Mouse (Mus musculus) neural tube, embryonic 15.5 days (tissue): Measurements from ENCODE around the gene Vmn2r14. TPM values are rescaled to one million over a fixed set of nuclear protein-coding genes. Genes with fewer than 3 reads are reported as not detected.
"Not testable (repeated sequence)": the region's sequence is repeated elsewhere in the genome, so short reads cannot be mapped to it uniquely, and the experiment has no call there.

Experiments
- ATAC-seq: fragments of 200-750 bp; cut with Nextera tagmentation; 2 replicates; pipeline ENCODE4 v1.8.0; 2017; ENCODE audit warnings: mild to moderate bottlenecking, moderate TSS enrichment, moderate library complexity; ENCODE audit not compliant: low FRiP score
- H3K27ac ChIP-seq: fragments of 300-500 bp; sonication (generic); replicated peaks from 2 replicates; pipeline ENCODE4 v1.5.1; 2015; ENCODE audit warnings: mild to moderate bottlenecking, inconsistent platforms
- H3K27me3 ChIP-seq: fragments of 300-500 bp; sonication (generic); replicated peaks from 2 replicates; pipeline ENCODE4 v1.6.1; 2015; ENCODE audit warnings: inconsistent platforms
- H3K36me3 ChIP-seq: fragments of 300-500 bp; sonication (generic); 2 replicates; pipeline ENCODE4 v1.6.1; 2015; ENCODE audit warnings: inconsistent platforms
- H3K4me1 ChIP-seq: fragments of 300-500 bp; sonication (generic); 2 replicates; pipeline ENCODE4 v1.6.1; 2015; ENCODE audit warnings: inconsistent platforms
- H3K4me2 ChIP-seq: fragments of 300-500 bp; sonication (generic); 2 replicates; pipeline ENCODE4 v1.6.1; 2015; ENCODE audit warnings: inconsistent platforms, mild to moderate bottlenecking, moderate library complexity
- H3K4me3 ChIP-seq: fragments of 300-500 bp; sonication (generic); replicated peaks from 2 replicates; pipeline ENCODE4 v1.5.1; 2015; ENCODE audit warnings: mild to moderate bottlenecking, inconsistent platforms
- H3K9ac ChIP-seq: fragments of 300-500 bp; sonication (generic); replicated peaks from 2 replicates; pipeline ENCODE4 v1.6.1; 2015; ENCODE audit warnings: mild to moderate bottlenecking, inconsistent platforms
- H3K9me3 ChIP-seq: fragments of 300-500 bp; sonication (generic); replicated peaks from 2 replicates; pipeline ENCODE4 v1.6.1; 2016; ENCODE audit warnings: inconsistent platforms
- WGBS: fragments of 180-500 bp; shearing (Covaris S2); methylation state at CpG from one replicate; pipeline ENCODE4 v1.1.7; 2015; ENCODE audit warnings: mixed read lengths; 5-methylcytosine and 5-hydroxymethylcytosine counted together
- polyA plus RNA-seq: library from polyadenylated mRNA; unstranded; fragments of >200 nt; fragmentation: Nextera tagmentation; extraction: Ambion mirVana; gene quantifications from 2 replicates; pipeline ENCODE4 v1.2.1, GENCODE M21; 2015

Gene Vmn2r14
- not detected in 2 replicates for polyA plus RNA-seq

DNA sequence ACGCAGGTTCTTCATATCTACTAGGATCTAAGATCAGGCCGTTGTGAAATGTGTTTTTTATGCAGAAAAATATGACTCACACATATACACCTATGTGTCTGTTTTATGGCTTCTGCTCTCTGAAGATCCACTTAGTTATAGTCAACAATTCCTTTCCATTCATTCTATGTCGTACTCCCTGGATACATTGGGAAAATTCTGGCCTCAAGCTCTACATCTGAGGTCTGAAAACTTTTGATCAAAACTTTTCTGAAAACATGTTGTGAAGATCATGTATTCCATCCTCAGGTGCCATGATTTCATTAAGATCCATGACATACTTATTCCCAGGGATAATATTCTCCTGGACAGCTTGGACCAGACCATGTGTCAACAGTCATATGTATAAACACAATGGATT lies at the start of gene Vmn2r14:
Vmn2r14 (minus strand) TSS at position 101 of the 400 bp plus-strand sequence.
- Histone ChIP-seq H3K4me3 (no peak within 1 kb of the TSS), H3K9ac (no peak within 1 kb of the TSS), H3K27me3 (no peaks in the 10 kb centered on the region), H3K36me3 (no peaks in the 10 kb centered on the region), H3K4me1 (no peaks in the 10 kb centered on the region), H3K9me3 (0 out of 2 replicates have a peak, but pooled peaks cover 8% of the 10 kb centered on the region), H3K4me2 (no peak within 1 kb of the TSS), H3K27ac (no peak within 1 kb of the TSS)
- 73% methylated on average over 3 of the region's 3 CpGs for WGBS
- no peak for ATAC-seq

DNA sequence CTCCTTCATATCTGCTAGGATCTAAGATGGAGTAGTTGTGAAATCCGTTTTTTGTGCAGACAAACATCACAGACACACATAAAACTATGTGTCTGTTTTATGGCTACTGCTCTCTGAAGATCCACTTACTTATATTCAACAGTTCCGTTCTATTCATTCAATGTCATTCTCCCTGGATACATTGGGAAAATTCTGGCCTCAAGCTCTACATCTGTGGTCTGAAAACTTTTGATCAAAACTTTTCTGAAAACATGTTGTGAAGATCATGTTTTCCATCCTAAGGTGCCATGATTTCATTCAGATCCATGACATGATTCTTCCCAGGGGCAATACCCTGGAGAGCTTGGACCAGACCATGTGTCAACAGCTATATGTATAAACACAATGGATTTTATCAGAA lies 32.4 kb downstream of the Vmn2r14 start, which contains the start of gene Vmn2r13:
Vmn2r13 (minus strand) TSS at position 101 of the 400 bp plus-strand sequence.
- H3K9ac ChIP-seq, H3K4me3 ChIP-seq, H3K36me3 ChIP-seq, H3K27me3 ChIP-seq, H3K4me1 ChIP-seq, ATAC-seq, H3K4me2 ChIP-seq, H3K27ac ChIP-seq, H3K9me3 ChIP-seq: not testable (repeated sequence)
- WGBS: 65% methylated on average over 2 of the region's 2 CpGs

DNA sequence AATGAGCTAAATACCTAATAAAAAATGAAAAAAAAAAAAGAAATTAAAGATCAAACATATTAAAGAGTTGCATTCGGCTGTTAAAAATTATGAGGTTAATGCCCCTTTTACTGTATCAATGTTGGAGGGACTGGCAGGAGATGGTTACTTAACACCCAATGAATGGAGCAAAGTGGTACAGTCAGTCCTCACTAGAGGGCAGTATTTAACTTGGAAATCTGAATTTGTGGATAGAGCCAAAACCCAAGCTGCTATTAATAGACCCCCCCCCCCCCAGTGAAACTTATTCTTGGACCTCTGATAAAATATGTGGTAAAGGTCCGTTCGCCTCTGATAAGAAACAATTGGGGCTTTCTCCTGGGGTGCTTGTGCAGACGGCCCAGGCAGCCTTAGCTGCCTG lies 57.7 kb downstream of the Vmn2r14 start:
- H3K36me3 ChIP-seq, H3K27ac ChIP-seq, H3K9me3 ChIP-seq, H3K27me3 ChIP-seq, H3K4me1 ChIP-seq, H3K4me2 ChIP-seq, H3K4me3 ChIP-seq, H3K9ac ChIP-seq, ATAC-seq: not testable (repeated sequence)
- 86% methylated on average over 4 of the region's 4 CpGs for WGBS

Other genes starting within 250 kb of the Vmn2r14 start
- gene Vmn2r10, start 218.2 kb downstream of the Vmn2r14 start, polyA plus RNA-seq: not detected in 2 replicates
- gene Vmn2r11, start 165.1 kb downstream of the Vmn2r14 start, polyA plus RNA-seq: not detected in 2 replicates
- gene Vmn2r12, start 126.8 kb downstream of the Vmn2r14 start, polyA plus RNA-seq: not detected in 2 replicates
- not detected in 2 replicates for gene Vmn2r13, start 32.5 kb downstream of the Vmn2r14 start, polyA plus RNA-seq
- gene Vmn2r15, start 72.9 kb upstream of the Vmn2r14 start, polyA plus RNA-seq: not detected in 2 replicates
- gene Vmn2r16, start 105.5 kb upstream of the Vmn2r14 start, polyA plus RNA-seq: not detected in 2 replicates
- gene Vmn2r17, start 195.0 kb upstream of the Vmn2r14 start, polyA plus RNA-seq: not detected in 2 replicates